In the genomic region with DNA sequence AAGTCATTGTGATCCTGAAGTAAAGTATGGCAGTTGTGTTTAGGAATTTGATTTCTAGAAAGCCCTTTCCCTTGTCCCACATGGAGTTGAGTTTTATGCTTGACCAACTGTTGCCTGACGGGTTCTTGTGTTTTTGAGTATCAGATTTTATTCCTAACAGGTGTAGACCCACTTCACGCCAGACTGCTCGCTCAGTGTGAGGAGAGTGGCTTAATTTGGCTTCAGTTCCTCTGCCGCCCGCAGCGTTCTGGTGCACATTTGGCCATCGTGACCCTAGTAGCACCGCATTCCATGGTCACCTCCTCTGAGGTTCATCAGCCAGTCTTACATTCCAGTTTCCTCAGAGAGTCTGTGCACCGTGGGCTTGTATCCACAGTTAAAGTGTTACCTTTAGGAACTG, we compare ENCODE assay signal across 16 mouse cellular contexts.
A peak's percentile ranks its signal among the peaks of the same experiment; 100 is the strongest.
DNase-seq lines count a peak whose midpoint lies in the region; ATAC-seq and TF ChIP-seq lines count a peak whose summit lies in the region.
"Had no signal": no experiment of that assay in that cellular context is flagged by ENCODE, and none has a peak within 500 bp of the region (broad histone marks: within the 10 kb centered on the region; RNA-seq: fewer than 3 reads in every experiment).

No protein-coding gene starts in this region.

- DNase-seq in heart, adult 11 months = peak; percentile 80
- no peak for DNase-seq in heart, adult 9 months (ENCODE audit: low spot score in 2 of 2)
- peak; percentile 67 to 79 for DNase-seq in cerebellum, postnatal 14 days
- DNase-seq in thymus, adult 2 months = no peak
- DNase-seq in layer of hippocampus, adult 11-12 months (ENCODE audit: low spot score) = no peak
- DNase-seq: adrenal gland, postnatal 36 days; heart, postnatal 14 days; liver; lung, postnatal 14 days; right cerebral cortex, postnatal 14 days; thymus, postnatal 14 days had no signal

- no peaks in the 10 kb centered on the region for H3K9me3 ChIP-seq in kidney, embryonic 14.5 days (ENCODE audit: control insufficient read depth, low read length)
- H3K9me3 ChIP-seq in limb, embryonic 12.5 days = no peaks in the 10 kb centered on the region
- H3K9me3 ChIP-seq in heart, embryonic 11.5 days (replicated peaks; ENCODE audit: control insufficient read depth, low read length) = no peaks in the 10 kb centered on the region
- H3K9me3 ChIP-seq: midbrain, embryonic 15.5 days had no signal

- peak; percentile 47; the same call in 1 of the 2 replicates for ATAC-seq in kidney, embryonic 14.5 days (ENCODE audit: low FRiP score, low TSS enrichment)
- ATAC-seq in limb, embryonic 12.5 days (ENCODE audit: insufficient number of reproducible peaks, insufficient read depth, low FRiP score, low TSS enrichment, low read depth) = peak; percentile 54
- ATAC-seq in heart, embryonic 11.5 days (replicated peaks; ENCODE audit: insufficient number of reproducible peaks, low FRiP score, low TSS enrichment) = no peak
- ATAC-seq: hindbrain, postnatal 0 days; midbrain, embryonic 15.5 days had no signal

- no peak overlapping the region for H3K9ac ChIP-seq in kidney, embryonic 14.5 days (ENCODE audit: low read depth, low read length)
- H3K9ac ChIP-seq in limb, embryonic 12.5 days (replicated peaks) = no peak overlapping the region
- H3K9ac ChIP-seq in heart, embryonic 11.5 days (ENCODE audit: low read depth, low read length) = no peak overlapping the region
- H3K9ac ChIP-seq: midbrain, embryonic 15.5 days had no signal

- H3K4me1 ChIP-seq in kidney, embryonic 14.5 days (ENCODE audit: control insufficient read depth, insufficient read depth, low read length) = peaks cover 32% of the 10 kb centered on the region
- peaks cover 62% of the 10 kb centered on the region for H3K4me1 ChIP-seq in limb, embryonic 12.5 days (replicated peaks)
- H3K4me1 ChIP-seq in heart, embryonic 11.5 days (ENCODE audit: control insufficient read depth, insufficient read depth, low read length) = peaks cover 24% of the 10 kb centered on the region
- no peaks in the 10 kb centered on the region for H3K4me1 ChIP-seq in thymus, adult 2 months (replicated peaks; ENCODE audit: control insufficient read depth, insufficient read depth, low read length)

- 30% methylated on average over 9 of the region's 9 CpGs for WGBS in kidney, embryonic 14.5 days
- WGBS in limb, embryonic 12.5 days = 40% methylated on average over 9 of the region's 9 CpGs
- WGBS in heart, embryonic 11.5 days (ENCODE audit: insufficient replicate concordance) = 76% methylated on average over 9 of the region's 9 CpGs
- WGBS in thymus, adult 2 months = 96% methylated on average over 9 of the region's 9 CpGs

- H3K4me2 ChIP-seq in kidney, embryonic 14.5 days (replicated peaks; ENCODE audit: low read depth, low read length) = no peak overlapping the region
- no peak overlapping the region for H3K4me2 ChIP-seq in limb, embryonic 12.5 days
- H3K4me2 ChIP-seq in heart, embryonic 11.5 days = no peak overlapping the region
- H3K4me2 ChIP-seq: midbrain, embryonic 15.5 days had no signal

- TF ChIP-seq CTCF in thymus, adult 2 months (IDR thresholded peaks at IDR 0.05; ENCODE audit: borderline replicate concordance, control insufficient read depth, extremely low read depth, insufficient read depth, low read length, poor library complexity) = no peak

- TF ChIP-seq POLR2A in thymus, adult 2 months (IDR thresholded peaks at IDR 0.05; ENCODE audit: control insufficient read depth, extremely low read depth, insufficient read depth, low read length, poor library complexity) = no peak

- no peak overlapping the region for H3K4me3 ChIP-seq in kidney, embryonic 14.5 days (ENCODE audit: low read length)
- H3K4me3 ChIP-seq in limb, embryonic 12.5 days (replicated peaks) = no peak overlapping the region
- no peak overlapping the region for H3K4me3 ChIP-seq in heart, embryonic 11.5 days (ENCODE audit: low read depth, low read length)
- H3K4me3 ChIP-seq in thymus, adult 2 months (ENCODE audit: control insufficient read depth, insufficient read depth, low read length) = no peak overlapping the region
- H3K4me3 ChIP-seq: midbrain, embryonic 15.5 days had no signal

- H3K36me3 ChIP-seq in kidney, embryonic 14.5 days (ENCODE audit: control insufficient read depth, insufficient read depth, low read length) = no peaks in the 10 kb centered on the region
- peaks cover 3% of the 10 kb centered on the region; the same call in 1 of the 2 replicates for H3K36me3 ChIP-seq in limb, embryonic 12.5 days
- no peaks in the 10 kb centered on the region for H3K36me3 ChIP-seq in heart, embryonic 11.5 days (ENCODE audit: control insufficient read depth, insufficient read depth, low read length)
- no peaks in the 10 kb centered on the region for H3K36me3 ChIP-seq in thymus, adult 2 months (ENCODE audit: control insufficient read depth, insufficient read depth, low read length)
- H3K36me3 ChIP-seq: midbrain, embryonic 15.5 days had no signal

- H3K27me3 ChIP-seq in kidney, embryonic 14.5 days (ENCODE audit: control insufficient read depth, insufficient read depth, low read length) = no peaks in the 10 kb centered on the region
- no peaks in the 10 kb centered on the region for H3K27me3 ChIP-seq in limb, embryonic 12.5 days
- H3K27me3 ChIP-seq in heart, embryonic 11.5 days (ENCODE audit: control insufficient read depth, insufficient read depth, low read length) = no peaks in the 10 kb centered on the region
- no peaks in the 10 kb centered on the region for H3K27me3 ChIP-seq in thymus, adult 2 months (ENCODE audit: control insufficient read depth, insufficient read depth, low read length)
- H3K27me3 ChIP-seq: midbrain, embryonic 15.5 days had no signal

- H3K27ac ChIP-seq in kidney, embryonic 14.5 days (ENCODE audit: low read depth, low read length) = peak overlapping the region; percentile 32; the same call in 1 of the 2 replicates
- peak overlapping the region; percentile 70 for H3K27ac ChIP-seq in limb, embryonic 12.5 days
- no peak overlapping the region for H3K27ac ChIP-seq in heart, embryonic 11.5 days (ENCODE audit: low read depth, low read length)
- no peak overlapping the region for H3K27ac ChIP-seq in thymus, adult 2 months (ENCODE audit: control insufficient read depth, insufficient read depth, low read length)
- H3K27ac ChIP-seq: hindbrain, postnatal 0 days; midbrain, embryonic 15.5 days had no signal

Comparison
In these comparisons a context has a peak if more than half of its experiments do, and no peak if none do; other contexts are left out.
1. DNase-seq: peak in heart, adult 11 months (single experiment) and cerebellum, postnatal 14 days (2 of 2); none in heart, adult 9 months (0 of 2), thymus, adult 2 months (single experiment) and layer of hippocampus, adult 11-12 months (single experiment).
2. H3K27ac ChIP-seq: peak in kidney, embryonic 14.5 days (single experiment) and limb, embryonic 12.5 days (single experiment); none in heart, embryonic 11.5 days (single experiment) and thymus, adult 2 months (single experiment).